Mouse (Mus musculus): ENCODE data around the gene Cyp2f2.

Gene Cyp2f2

GRCm38 (mm10) chr7:27178324-27179216 is 58.9 kb downstream of the Cyp2f2 start, which contains the start of gene Rab4b:
Gene Rab4b (minus strand): TSS chr7:27178896.
- peak; percentile 100 for DNase-seq (ENCODE audit: low read depth)

- DNase-seq (ENCODE audit: low read depth) = no peak
Observed at GRCm38 (mm10) chr7:27179217-27179918, 59.7 kb downstream of the Cyp2f2 start.

GRCm38 (mm10) chr7:27180036-27180435 is 60.3 kb downstream of the Cyp2f2 start:
- DNase-seq (ENCODE audit: low read depth) = no peak

- DNase-seq (ENCODE audit: low read depth) = no peak
Observed at GRCm38 (mm10) chr7:27180837-27181695, 61.4 kb downstream of the Cyp2f2 start, which contains the start of the genes Gm21983 and Mia. Gene Gm21983 (minus strand): TSS chr7:27181086. Gene Mia (minus strand): TSS chr7:27181157.

GRCm38 (mm10) chr7:27182498-27182897 is 62.8 kb downstream of the Cyp2f2 start:
- no peak for DNase-seq (ENCODE audit: low read depth)

Measured in fibroblast of lung, adult 2 months (primary cell).